ENCODE assay signal across 21 mouse cellular contexts in the genomic region with DNA sequence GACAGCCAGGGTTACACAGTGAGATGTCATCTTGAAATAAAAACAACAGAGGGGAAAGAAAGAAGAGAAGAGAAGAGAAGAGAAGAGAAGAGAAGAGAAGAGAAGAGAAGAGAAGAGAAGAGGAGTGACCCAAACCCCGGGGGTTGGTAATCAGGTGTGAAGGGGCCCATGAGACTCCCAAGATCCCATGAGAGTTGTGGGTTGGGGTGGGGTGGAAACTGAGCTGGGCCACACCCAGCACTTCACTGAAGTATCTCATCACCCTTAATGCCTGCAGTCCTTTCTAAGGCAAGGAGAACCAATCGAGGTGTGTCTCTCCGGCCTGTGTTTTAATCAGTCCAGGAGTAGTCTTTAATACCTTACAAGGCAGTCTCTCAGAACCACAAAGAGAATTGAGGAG.
"Had no signal": no experiment of that assay in that cellular context is flagged by ENCODE, and none has a peak within 500 bp of the region (broad histone marks: within the 10 kb centered on the region; RNA-seq: fewer than 3 reads in every experiment).

No protein-coding gene starts in this region.

- H3K4me2 ChIP-seq: limb, embryonic 12.5 days; limb, embryonic 15.5 days; liver, embryonic 11.5 days; liver, embryonic 15.5 days; lung, embryonic 15.5 days; midbrain, embryonic 11.5 days; neural tube, embryonic 12.5 days; neural tube, embryonic 15.5 days; stomach, embryonic 15.5 days had no signal

- H3K9ac ChIP-seq: limb, embryonic 12.5 days; limb, embryonic 15.5 days; liver, embryonic 15.5 days; lung, embryonic 15.5 days; neural tube, embryonic 12.5 days; neural tube, embryonic 15.5 days; stomach, embryonic 15.5 days had no signal

- H3K27me3 ChIP-seq: limb, embryonic 12.5 days; limb, embryonic 15.5 days; liver, embryonic 15.5 days; lung, embryonic 15.5 days; neural tube, embryonic 12.5 days; neural tube, embryonic 15.5 days; stomach, embryonic 15.5 days had no signal

- ATAC-seq: inflammation-experienced regulatory T-cells, adult 6 months; intestine, postnatal 0 days had no signal

- H3K4me1 ChIP-seq: liver, embryonic 15.5 days; neural tube, embryonic 12.5 days; neural tube, embryonic 15.5 days had no signal

- H3K36me3 ChIP-seq: limb, embryonic 12.5 days; limb, embryonic 15.5 days; liver, embryonic 15.5 days; lung, embryonic 15.5 days; neural tube, embryonic 12.5 days; neural tube, embryonic 15.5 days; stomach, embryonic 15.5 days had no signal

- H3K9me3 ChIP-seq: limb, embryonic 12.5 days; limb, embryonic 15.5 days; liver, embryonic 15.5 days; lung, embryonic 15.5 days; neural tube, embryonic 12.5 days; neural tube, embryonic 15.5 days; stomach, embryonic 15.5 days had no signal

- H3K27ac ChIP-seq: kidney, postnatal 0 days; limb, embryonic 12.5 days; limb, embryonic 15.5 days; liver, embryonic 15.5 days; lung, embryonic 15.5 days; neural tube, embryonic 12.5 days; neural tube, embryonic 15.5 days; stomach, embryonic 15.5 days had no signal

- DNase-seq: kidney, adult 2 months; kidney, postnatal 36 days; left cerebral cortex, postnatal 4 days; lung, postnatal 4 days; midbrain, embryonic 14.5 days; retina, postnatal 1 day; right cerebral cortex, postnatal 25 days; thymus, adult 18-20 months; thymus, postnatal 36 days had no signal

- H3K4me3 ChIP-seq: limb, embryonic 12.5 days; limb, embryonic 15.5 days; liver, embryonic 15.5 days; lung, embryonic 15.5 days; neural tube, embryonic 12.5 days; neural tube, embryonic 15.5 days; stomach, embryonic 15.5 days had no signal
